Mouse (Mus musculus) forebrain, postnatal 0 days (tissue): ENCODE measurements around the gene Iqcc. TPM values are rescaled to one million over a fixed set of nuclear protein-coding genes. Genes with fewer than 3 reads are reported as not detected.

Experiments
- ATAC-seq: fragments of 200-750 bp; cut with Nextera tagmentation; 2 replicates; pipeline ENCODE4 v1.8.0; 2017; ENCODE audit warnings: mild to moderate bottlenecking, moderate library complexity
- DNase-seq: peaks from one replicate; pipeline ENCODE4 v3.0.0-alpha.2; 2015
- H3K27ac ChIP-seq: fragments of 300-500 bp; sonication (generic); 2 replicates; pipeline ENCODE4 v1.5.1; 2014; ENCODE audit warnings: low read depth, mild to moderate bottlenecking, antibody characterized with exemption, low read length, moderate library complexity, mixed read lengths
- H3K27me3 ChIP-seq: fragments of 300-500 bp; sonication (generic); 2 replicates; pipeline ENCODE4 v1.6.1; 2014; ENCODE audit warnings: mild to moderate bottlenecking, low read length, mixed read lengths; ENCODE audit not compliant: insufficient read depth
- H3K36me3 ChIP-seq: fragments of 300-500 bp; sonication (generic); 2 replicates; pipeline ENCODE4 v1.6.1; 2014; ENCODE audit warnings: mild to moderate bottlenecking, moderate library complexity; ENCODE audit not compliant: insufficient read depth
- H3K4me1 ChIP-seq: fragments of 300-500 bp; sonication (generic); 2 replicates; pipeline ENCODE4 v1.6.1; 2014; ENCODE audit warnings: antibody characterized with exemption; ENCODE audit not compliant: insufficient read depth
- H3K4me2 ChIP-seq: fragments of 300-500 bp; sonication (generic); 2 replicates; pipeline ENCODE4 v1.6.1; 2014; ENCODE audit warnings: low read depth, mild to moderate bottlenecking, moderate library complexity
- H3K4me3 ChIP-seq: fragments of 300-500 bp; sonication (generic); 2 replicates; pipeline ENCODE4 v1.5.1; 2014; ENCODE audit warnings: low read depth, low read length, mixed read lengths
- H3K9ac ChIP-seq: fragments of 300-500 bp; sonication (generic); 2 replicates; pipeline ENCODE4 v1.6.1; 2014; ENCODE audit warnings: mild to moderate bottlenecking
- H3K9me3 ChIP-seq: fragments of 300-500 bp; sonication (generic); 2 replicates; pipeline ENCODE4 v1.6.1; 2016; ENCODE audit warnings: low read length
- CTCF ChIP-seq: sonication (generic); IDR thresholded peaks from 2 replicates; pipeline ENCODE4 v1.5.1; 2016; ENCODE audit warnings: antibody characterized with exemption, control low read depth, low read depth
- WGBS: fragments of 180-500 bp; shearing (Covaris S2); extraction: QIAGEN DNeasy Blood & Tissue Kit; methylation state at CpG from one replicate; pipeline ENCODE4 v1.1.7; 2014; 5-methylcytosine and 5-hydroxymethylcytosine counted together
- polyA plus RNA-seq: library from polyadenylated mRNA; unstranded; fragments of >200 nt; fragmentation: Nextera tagmentation; extraction: Ambion mirVana; gene quantifications from 2 replicates; pipeline ENCODE4 v1.2.1, GENCODE M21; 2015
- total RNA-seq: library from RNA; depleted of rRNA; stranded (reverse); fragments of >200 nt; gene quantifications from 2 replicates; pipeline ENCODE4 v1.2.3, GENCODE M21; 2014

Iqcc gene
- total and polyA plus RNA-seq, 2 experiments from 2014 or later = 21.4 to 25.9 TPM

GRCm38 (mm10) chr4:129615801-129616290 lies 3.1 kb downstream of the Iqcc start:
- no peak for DNase-seq
- no peak for ATAC-seq
- peaks cover 12% of the 10 kb centered on the region; the same call in 1 of the 2 replicates for H3K36me3 ChIP-seq

GRCm38 (mm10) chr4:129614093-129614492 lies 4.8 kb downstream of the Iqcc start, which contains the start of gene Dcdc2b:
Gene Dcdc2b, minus strand, starts transcription at chr4:129614257.
- 71% methylated on average over 6 of the region's 6 CpGs for WGBS
- Histone ChIP-seq H3K4me1 (peaks cover 8% of the 10 kb centered on the region; the same call in 1 of the 2 replicates), H3K4me2 (no peak within 1 kb of the TSS), H3K27ac (no peak within 1 kb of the TSS), H3K9ac (no peak within 1 kb of the TSS), H3K9me3 (no peaks in the 10 kb centered on the region), H3K4me3 (no peak within 1 kb of the TSS), H3K27me3 (no peaks in the 10 kb centered on the region), H3K36me3 (peaks cover 13% of the 10 kb centered on the region)
- no peak for TF ChIP-seq CTCF
- DNase-seq = no peak
- no peak for ATAC-seq

More at GRCm38 (mm10) chr4:129615801-129616290, 3.1 kb downstream of the Iqcc start:
- Histone ChIP-seq H3K27me3 (no peaks in the 10 kb centered on the region), H3K4me1 (peaks cover 8% of the 10 kb centered on the region; the same call in 1 of the 2 replicates), H3K9ac (no peak overlapping the region), H3K27ac (no peak overlapping the region), H3K9me3 (no peaks in the 10 kb centered on the region), H3K4me3 (no peak overlapping the region), H3K4me2 (no peak overlapping the region)
- TF ChIP-seq CTCF = no peak
- 89% methylated on average over 9 of the region's 9 CpGs for WGBS

DNA sequence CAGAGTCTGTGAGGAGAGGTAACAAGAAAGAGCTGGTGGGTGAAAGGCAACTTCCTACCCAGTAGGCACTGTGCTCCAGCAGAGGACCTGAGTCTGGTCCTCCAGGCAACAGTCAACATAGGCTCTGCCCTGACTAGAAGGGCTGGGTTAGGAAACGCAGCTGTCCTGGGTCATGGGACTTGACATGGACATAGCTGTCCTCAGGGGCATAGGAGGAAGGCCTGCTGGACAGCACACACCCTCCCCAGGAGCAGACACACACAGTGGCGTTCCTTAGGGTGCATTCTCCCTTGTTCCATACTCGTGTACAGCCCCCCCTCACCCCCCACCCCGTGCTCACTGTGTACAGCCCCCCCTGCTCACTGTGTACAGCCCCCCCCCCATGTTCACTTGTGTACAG lies 8.4 kb downstream of the Iqcc start:
- no peak overlapping the region for H3K4me2 ChIP-seq
- H3K27me3 ChIP-seq = no peaks in the 10 kb centered on the region
- TF ChIP-seq CTCF = no peak
- peaks cover 20% of the 10 kb centered on the region for H3K36me3 ChIP-seq
- H3K9me3 ChIP-seq = no peaks in the 10 kb centered on the region
- H3K9ac ChIP-seq = no peak overlapping the region
- DNase-seq (no peak), ATAC-seq (no peak)
- WGBS = 68% methylated on average over 4 of the region's 4 CpGs
- H3K4me1 ChIP-seq = no peaks in the 10 kb centered on the region
- no peak overlapping the region for H3K4me3 ChIP-seq
- no peak overlapping the region for H3K27ac ChIP-seq

DNA sequence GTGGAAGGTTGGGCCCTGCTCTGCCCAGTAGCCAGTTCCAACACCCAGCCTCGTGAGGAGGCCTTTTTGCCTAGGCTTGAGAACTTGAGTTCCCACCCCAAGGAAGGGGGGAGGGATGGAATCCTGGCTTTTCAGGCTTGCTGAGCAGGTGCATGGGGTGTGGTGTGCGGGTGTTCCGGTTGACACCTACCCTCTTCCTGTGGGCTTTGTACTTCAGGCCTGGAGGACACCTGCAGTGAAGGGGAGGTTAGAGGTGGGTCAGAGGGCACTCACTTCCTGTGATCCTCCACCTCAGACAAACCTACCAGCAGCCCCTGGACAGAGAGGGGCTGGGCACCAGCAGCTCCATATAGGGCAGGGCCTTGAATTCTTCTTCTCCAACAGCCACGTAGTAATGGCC lies 8.9 kb downstream of the Iqcc start:
- H3K9me3 ChIP-seq = no peaks in the 10 kb centered on the region
- H3K27me3 ChIP-seq = no peaks in the 10 kb centered on the region
- WGBS = 81% methylated on average over 4 of the region's 4 CpGs
- H3K36me3 ChIP-seq = peaks cover 23% of the 10 kb centered on the region
- H3K4me3 ChIP-seq = no peak overlapping the region
- no peak overlapping the region for H3K4me2 ChIP-seq
- H3K9ac ChIP-seq = no peak overlapping the region
- ATAC-seq = no peak
- H3K4me1 ChIP-seq = no peaks in the 10 kb centered on the region
- TF ChIP-seq CTCF = no peak
- no peak for DNase-seq
- H3K27ac ChIP-seq = no peak overlapping the region

- H3K36me3 ChIP-seq = peaks cover 31% of the 10 kb centered on the region
- DNase-seq = no peak
- no peak overlapping the region for H3K4me3 ChIP-seq
- no peak overlapping the region for H3K9ac ChIP-seq
- ATAC-seq = peak; percentile 3; the same call in 1 of the 2 replicates
- H3K9me3 ChIP-seq = no peaks in the 10 kb centered on the region
- no peak for TF ChIP-seq CTCF
- no peak overlapping the region for H3K27ac ChIP-seq
- 87% methylated on average over 12 of the region's 12 CpGs for WGBS
- no peak overlapping the region for H3K4me2 ChIP-seq
- no peaks in the 10 kb centered on the region for H3K4me1 ChIP-seq
- H3K27me3 ChIP-seq = no peaks in the 10 kb centered on the region
Measured at GRCm38 (mm10) chr4:129609139-129609631, 9.7 kb downstream of the Iqcc start.

- ATAC-seq (peak; percentile 95), DNase-seq (peak; percentile 91)
- no peak overlapping the region for H3K4me3 ChIP-seq
- 34% methylated on average over 7 of the region's 7 CpGs for WGBS
- no peak overlapping the region; the same call in 1 of the 2 replicates for H3K9ac ChIP-seq
- H3K27ac ChIP-seq = peak overlapping the region; percentile 70
- H3K36me3 ChIP-seq = peaks cover 36% of the 10 kb centered on the region
- H3K27me3 ChIP-seq = no peaks in the 10 kb centered on the region
- no peaks in the 10 kb centered on the region for H3K4me1 ChIP-seq
- H3K4me2 ChIP-seq = no peak overlapping the region
- H3K9me3 ChIP-seq = no peaks in the 10 kb centered on the region
- peak; percentile 91 for TF ChIP-seq CTCF
Measured at GRCm38 (mm10) chr4:129608426-129609025, 10.4 kb downstream of the Iqcc start.
